Mouse (Mus musculus) spleen, adult 2 months (tissue): ENCODE data around the gene Mrpl20.

Source experiments
- CTCF ChIP-seq: fragments of 200-500 bp; IDR thresholded peaks from 2 replicates; pipeline ENCODE4 v1.5.1; 2011; ENCODE audit warnings: mild to moderate bottlenecking, inconsistent platforms; ENCODE audit not compliant: insufficient read depth, insufficient read length, insufficient replicate concordance; ENCODE audit errors: extremely low read depth
- POLR2A ChIP-seq: fragments of 200-500 bp; IDR thresholded peaks from 2 replicates; pipeline ENCODE4 v1.6.1; 2011; ENCODE audit warnings: low read depth, low read length, inconsistent platforms

GRCm38 (mm10) chr4:155775855-155776254, 26.8 kb upstream of the Mrpl20 start:
- TF ChIP-seq CTCF (no peak), POLR2A (no peak)
